Mouse (Mus musculus): ENCODE measurements around the gene Cdc42bpa.

Cdc42bpa gene

DNA sequence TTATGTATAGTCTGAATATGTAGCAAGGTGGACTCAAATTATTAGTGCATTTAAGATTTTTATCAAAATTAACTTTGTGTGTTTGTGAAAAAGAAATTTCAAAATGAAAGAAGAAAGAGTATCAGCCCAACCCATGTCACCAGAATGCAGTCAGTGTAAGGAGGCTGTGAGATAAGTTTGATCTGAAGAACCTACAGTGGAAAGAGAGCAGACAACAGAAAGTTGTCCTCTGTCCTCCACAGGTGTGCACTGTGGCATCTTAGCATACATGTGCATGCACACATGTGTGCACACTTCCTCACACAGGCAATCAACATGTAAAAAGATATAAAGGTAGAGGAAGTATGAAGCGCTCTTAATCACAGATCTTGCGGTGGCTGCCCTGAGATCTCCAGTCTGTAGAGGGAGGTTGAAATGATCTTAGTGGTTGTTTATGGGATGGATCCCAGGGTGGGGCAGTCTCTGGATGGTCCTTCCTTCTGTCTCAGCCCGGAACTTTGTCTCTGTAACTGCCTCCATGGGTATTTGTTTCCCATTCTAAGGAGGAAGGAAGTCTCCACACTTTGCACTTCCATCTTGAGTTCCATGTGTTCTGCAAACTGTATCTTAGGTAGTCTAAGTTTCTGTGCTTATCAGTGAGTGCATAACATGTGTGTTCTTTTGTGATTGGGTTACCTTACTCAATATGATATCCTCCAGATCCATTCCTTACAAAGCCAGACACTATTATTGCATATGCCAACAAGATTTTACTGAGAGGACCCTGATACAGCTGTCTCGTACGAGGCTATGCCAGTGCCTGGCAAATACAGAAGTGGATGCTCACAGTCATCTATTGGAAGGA lies 71.7 kb downstream of the Cdc42bpa start:
- no peak for DNase-seq (ENCODE audit: low spot score in 2 of 2)

DNA sequence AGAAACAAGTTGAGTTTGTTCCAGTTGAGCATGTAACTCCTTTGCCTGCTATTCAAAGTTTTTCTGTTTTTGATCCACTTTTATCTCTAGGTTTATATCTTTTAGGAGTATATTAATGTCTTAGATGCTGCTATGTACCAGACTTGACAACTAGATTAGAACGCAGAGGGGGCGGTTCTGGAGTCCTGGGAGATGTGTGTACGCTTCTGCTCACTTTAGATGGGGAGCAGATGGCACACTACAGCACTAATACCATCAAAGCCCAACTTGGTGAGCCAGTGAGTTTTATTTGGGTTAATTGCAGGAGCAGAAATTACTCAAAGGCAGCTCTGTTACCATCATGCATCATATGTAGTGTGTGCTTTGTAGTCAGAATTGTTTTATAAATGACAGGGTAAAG lies 77.2 kb downstream of the Cdc42bpa start:
- DNase-seq (ENCODE audit: low spot score in 2 of 2): no peak

DNA sequence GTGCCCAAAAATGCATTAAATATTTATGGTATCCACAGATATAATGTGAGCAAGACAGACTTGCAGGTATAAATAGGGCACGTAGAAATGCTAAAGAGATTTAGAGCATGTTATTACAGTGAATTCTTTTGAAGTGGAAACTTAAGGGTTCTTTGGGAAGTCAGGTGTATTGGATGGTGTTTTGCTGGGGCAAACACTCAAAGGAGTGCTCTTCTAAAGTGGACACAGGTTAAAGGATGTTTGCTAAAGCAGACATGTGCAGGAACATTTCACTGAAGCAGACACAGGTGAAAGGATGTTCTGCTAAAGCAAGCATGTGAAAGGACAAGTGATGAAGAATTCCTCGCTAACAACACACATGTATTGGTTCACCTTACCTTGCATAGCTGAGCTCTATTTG lies 83.9 kb downstream of the Cdc42bpa start:
- no peak for DNase-seq (ENCODE audit: low spot score in 2 of 2)

DNA sequence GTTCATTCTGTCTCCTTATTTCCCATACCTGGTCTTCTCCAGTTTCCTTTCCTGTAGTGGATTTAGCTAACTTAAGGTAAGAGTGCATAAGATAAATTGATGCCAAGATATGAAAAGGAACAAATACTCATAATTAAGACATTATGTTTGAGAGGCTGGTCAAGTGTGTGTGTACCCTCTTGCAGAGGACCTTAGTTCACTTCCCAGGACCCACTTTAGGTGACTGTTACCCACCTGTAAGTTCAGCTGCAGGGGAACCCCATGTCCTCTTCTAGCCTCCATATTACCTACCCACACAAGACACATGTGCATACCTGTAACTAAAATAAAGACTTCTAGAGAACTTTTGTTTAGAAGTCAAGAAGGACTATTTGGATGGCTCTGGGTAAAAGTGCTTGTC lies 84.9 kb downstream of the Cdc42bpa start:
- DNase-seq (ENCODE audit: low spot score in 2 of 2): no peak

DNA sequence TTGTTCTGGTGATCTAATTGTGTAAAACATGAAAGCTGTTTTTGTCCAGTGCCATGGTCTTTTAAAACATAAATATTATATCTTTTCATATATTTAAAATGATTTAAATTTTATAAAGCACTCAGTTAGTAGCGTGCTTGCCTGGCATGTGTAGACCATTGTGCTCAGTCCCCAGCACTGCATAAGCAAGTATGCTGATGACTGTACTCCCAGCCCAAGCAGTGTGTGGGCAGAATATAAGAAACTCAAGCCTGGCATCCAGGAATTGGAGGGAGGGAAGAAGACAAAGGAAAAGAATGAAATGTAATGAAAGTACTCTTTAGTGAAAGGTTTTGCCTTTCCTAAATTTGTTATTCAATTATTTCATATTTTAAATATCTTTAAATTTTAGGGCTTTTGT lies 128.9 kb downstream of the Cdc42bpa start:
- no peak for DNase-seq (ENCODE audit: low spot score in 2 of 2)

DNA sequence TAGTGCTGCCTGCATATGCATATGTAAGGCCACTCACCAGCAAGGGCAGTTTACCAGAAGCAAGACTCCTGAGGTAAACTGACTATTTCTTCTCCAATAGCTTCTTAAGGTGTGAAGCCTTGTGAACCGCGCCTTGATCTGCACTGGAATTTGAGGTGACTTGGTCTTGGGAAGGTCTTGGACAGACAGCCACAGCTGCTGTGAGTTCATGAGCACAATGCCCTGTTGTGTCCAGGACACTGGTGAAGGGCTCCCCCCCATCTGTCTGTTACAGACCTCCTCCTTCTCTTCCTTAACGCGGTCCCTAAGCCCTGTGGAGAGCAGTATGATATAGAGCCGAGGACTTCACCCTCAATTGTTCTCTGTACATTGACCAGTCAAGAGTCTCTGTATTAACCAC lies 138.2 kb downstream of the Cdc42bpa start:
- DNase-seq (ENCODE audit: low spot score in 2 of 2): no peak

DNA sequence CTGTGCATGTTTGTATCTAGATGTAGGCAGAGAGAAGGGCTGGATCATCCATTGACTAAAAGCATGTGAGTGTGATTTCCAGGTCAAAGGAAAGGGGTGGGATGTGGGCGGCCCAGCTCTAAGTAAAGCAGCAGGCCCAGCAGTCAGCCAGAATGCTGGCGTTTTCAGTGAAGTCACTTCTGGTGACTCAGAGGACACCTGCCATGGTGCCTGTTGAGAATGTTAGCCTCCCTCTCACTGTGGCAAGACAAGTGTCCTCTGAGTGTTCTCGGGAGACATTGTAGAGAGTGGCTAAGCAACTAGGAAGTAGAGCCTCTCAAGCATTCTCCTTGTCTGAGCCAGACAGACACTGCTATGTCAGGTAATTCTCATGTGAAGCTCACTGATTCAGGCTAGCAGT lies 144.3 kb downstream of the Cdc42bpa start:
- no peak for DNase-seq (ENCODE audit: low spot score in 2 of 2)

DNA sequence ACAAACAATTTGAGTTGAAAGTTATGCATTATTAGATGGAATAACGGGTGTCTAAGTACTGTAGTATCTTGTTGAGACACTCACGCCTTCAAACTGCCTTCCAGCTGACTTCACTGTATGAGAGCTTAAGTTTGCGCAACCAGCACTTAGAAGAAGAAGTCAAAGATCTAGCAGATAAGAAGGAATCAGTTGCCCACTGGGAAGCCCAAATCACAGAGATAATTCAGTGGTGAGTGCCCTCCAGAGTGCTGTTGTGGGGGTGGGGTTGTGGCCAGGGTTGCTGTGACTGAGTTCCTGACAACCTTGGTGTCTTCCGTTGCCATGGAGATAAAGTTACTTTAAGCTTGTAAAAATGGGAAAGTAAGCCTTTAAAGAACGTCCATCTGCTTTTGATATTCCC lies 148.8 kb downstream of the Cdc42bpa start:
- DNase-seq (ENCODE audit: low spot score in 2 of 2): no peak

DNA sequence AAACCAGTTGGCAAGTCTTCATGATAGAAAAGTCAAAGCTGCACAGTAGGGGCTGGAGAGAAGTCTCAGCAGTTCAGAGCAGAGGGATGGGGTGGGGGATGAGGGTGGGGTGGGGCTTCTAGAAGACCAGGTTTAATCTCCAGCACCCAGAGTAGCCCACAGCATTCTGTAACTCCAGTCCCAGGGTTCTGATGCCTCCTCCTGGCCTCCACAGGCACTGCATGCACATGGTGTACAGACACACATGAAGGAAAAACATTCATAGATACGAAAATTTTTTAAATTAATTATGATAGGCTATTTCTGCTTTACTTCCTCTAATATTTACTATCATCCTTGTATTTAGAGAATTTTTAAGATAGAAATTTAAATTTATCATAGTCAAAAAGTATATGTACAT lies 156.3 kb downstream of the Cdc42bpa start:
- no peak for DNase-seq (ENCODE audit: low spot score in 2 of 2)

DNA sequence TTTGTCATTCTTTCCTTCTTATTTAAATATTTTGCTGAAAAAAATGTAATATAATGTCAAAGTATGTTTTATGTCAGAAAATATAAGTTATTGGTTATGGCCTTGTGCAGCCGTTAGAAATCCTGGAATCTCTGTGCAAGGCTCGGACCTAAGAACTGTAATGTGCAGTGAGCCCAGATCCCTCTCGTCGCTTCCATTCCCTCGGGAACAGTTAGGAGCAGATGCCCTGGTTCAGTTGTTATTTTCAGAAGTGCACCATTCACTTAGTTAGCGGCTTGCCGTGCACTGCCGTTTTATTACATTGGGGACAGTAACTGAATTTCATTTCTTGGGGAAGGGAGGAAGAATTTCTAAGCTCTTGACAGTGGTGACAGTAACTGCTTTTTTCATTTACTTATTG lies 158.0 kb downstream of the Cdc42bpa start:
- DNase-seq (ENCODE audit: low spot score in 2 of 2): no peak

DNA sequence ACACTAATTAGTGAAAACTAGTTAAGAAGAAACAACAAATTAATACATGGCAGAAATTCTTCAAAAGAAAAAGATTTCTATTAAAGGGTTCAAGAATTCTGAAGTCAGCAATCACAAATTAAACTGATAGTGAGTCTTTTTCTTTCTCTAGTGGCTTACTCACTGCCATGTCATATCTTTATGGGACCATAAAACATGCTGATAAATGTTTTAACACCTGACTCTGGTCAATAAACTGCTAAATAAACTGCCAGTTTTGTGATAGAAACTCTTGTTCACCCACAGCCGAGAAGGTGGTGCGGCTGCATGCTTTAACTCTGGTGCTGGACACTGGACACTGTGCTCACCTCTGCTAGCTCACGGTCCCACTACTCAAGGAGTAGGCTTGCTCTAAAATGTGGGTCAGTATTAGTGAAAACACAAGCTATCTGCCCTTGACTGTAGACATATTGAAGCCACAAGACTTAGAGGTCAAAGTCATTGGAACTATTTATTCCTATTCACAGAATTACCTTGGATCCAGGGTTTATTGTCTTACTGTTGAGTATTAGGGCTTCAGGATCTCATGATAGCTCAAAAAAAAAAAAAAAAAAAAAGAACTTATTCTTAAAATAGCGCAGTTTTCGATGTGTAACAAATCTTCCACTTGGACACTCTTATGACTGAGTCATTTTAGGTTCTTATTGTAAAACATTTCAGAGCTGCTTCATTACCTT lies 168.0 kb downstream of the Cdc42bpa start:
- no peak for DNase-seq (ENCODE audit: low spot score in 2 of 2)

DNA sequence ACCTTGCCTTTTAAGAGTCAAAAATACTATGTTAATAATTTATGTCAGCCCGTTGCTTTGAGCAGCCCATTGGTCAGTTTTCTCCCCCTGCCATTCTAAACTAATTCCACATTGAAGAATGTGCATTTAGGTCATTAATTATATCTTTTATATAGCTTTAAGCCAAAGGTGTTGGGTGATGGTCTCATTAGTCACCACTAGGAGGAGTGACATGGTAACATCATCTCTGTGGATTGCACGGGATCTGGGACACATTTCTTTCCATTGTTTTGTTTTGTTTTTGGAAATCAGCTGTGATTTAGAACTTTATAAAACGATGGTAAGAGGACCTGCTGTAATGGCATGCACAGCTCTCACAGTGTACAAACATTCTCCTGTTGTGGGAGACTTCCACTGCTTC lies 171.1 kb downstream of the Cdc42bpa start:
- no peak for DNase-seq (ENCODE audit: low spot score in 2 of 2)

DNA sequence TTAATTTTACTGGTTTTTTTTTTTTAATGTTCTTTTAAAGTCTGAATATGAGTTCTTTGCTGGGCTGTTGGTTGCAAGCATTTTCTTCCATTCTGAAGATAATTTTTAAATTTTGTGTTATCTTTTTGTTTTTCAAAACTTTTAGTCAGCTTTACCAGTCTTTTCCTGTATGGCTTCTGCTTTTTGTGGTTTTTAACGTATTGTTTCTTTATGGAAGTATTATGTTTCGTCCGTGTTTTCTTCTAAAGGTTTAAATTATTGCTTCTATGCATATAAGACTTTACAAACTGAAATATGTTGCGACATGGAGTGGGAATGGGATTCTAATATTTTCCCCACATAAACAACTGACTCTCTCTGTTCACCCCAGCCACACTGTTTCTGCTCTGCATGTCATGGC lies 171.9 kb downstream of the Cdc42bpa start:
- no peak for DNase-seq (ENCODE audit: low spot score in 2 of 2)

DNA sequence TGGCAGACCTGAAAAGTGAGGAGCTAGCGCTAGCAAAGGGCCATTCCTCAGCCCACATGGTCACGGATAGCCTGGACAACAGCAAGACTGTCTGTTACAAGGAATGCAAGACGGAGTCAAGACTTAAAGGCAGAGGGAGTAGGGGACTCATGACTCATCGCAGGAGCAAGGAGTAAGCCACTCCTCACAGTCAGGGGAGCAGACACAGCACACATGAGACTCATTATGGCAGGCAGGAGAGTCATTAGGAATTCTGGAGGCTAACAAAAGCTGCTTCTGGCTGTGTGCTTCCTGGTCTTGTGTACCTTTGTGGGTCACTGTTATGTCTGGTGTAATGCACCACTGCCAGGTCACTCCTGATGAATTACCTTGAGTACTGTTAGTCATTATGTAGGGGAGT lies 178.9 kb downstream of the Cdc42bpa start:
- no peak for DNase-seq (ENCODE audit: low spot score in 2 of 2)

DNA sequence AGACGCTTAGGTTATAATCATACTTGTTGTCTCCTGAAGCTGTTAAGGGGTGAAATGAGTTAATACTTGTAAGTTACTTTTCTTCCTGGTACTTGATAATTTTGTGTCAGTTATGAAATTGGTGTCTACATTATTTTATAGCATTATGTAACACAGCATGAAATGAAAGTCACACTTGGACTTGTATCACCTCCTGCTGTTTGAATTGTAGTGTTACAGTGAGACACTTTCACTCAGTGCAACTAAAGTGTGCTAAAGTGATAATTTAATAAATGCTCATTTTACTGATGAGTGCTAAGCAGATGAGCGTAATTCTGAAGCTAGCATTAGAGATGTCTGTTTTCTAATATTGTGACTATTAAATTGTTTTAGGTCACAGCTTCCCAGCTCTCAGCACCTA lies 180.7 kb downstream of the Cdc42bpa start:
- no peak for DNase-seq (ENCODE audit: low spot score in 2 of 2)

DNA sequence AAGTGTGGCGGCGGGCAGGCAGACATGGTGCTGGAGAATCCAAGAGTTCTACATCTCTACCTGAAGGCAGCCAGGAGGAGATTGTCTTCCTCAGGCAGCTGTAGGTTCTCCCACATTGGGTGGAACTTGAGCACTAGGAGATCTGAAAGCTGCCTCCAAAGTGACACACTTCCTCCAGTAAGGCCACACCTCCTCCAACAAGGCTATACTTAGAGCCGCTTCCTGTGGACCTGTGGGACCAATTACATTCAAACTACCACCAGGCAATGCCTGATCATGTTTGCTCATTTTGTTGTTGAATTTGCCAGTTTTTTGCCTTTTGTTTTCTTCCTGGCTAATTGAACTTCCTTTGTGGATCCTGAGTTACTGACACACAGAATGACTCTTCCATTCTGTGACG lies 187.8 kb downstream of the Cdc42bpa start:
- DNase-seq (ENCODE audit: low spot score in 2 of 2): no peak

DNA sequence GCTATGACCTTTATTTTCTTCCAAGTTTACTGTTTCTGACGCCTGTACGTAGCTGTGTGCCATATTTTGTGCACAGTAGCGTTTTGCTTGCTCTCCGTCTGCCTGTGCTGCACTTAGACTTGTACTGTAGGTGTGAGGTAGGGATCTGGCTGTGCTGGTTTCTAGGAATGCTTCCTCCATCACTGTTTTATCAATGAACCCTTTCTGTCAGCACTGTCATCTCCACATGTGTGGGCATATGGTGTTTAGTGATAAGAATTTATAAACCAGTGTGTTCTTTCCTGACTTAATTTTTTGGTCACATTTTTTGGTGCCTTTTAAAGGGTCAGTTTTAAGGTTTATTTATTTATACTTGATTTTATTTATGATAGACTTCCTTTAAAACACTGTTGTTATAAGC lies 188.3 kb downstream of the Cdc42bpa start:
- DNase-seq (ENCODE audit: low spot score in 2 of 2): no peak

DNA sequence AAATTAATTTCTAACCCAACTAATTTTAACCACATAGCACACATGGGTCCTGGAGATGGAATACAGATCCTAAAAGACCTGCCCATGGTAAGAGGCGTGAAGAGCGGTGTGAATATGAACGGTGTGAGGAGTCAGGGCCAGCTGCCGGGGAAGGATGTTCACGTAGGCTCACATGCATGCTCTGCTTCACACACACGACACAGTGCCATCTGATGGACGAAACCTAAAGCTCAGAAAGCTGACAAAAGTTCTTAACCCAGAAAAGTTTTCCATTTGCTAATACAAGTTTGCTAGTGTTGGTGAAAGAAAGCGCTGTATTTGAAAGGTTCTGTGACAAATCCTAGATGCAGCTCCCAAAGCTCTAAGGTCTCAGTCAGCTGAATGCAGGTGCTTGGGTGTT lies 190.9 kb downstream of the Cdc42bpa start:
- no peak for DNase-seq (ENCODE audit: low spot score in 2 of 2)

DNA sequence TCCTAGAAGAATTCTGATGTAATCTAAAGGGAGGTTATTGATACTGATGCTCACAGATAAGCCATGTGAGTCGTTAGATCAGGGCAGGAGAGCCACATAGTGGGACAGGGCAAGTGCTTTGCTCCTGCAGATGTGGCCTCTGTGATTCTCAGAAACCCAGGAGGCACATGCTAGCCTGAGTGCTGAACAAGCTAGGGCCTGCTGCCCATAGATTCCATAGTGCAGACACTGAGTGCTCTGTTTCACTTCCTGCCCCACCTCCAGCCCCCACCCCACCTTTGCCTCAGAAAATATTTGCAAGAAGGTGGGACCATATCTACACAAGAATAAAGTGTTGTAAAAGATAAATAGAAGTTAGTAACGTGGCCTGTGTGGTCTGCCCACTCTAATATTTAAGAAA lies 198.4 kb downstream of the Cdc42bpa start:
- DNase-seq (ENCODE audit: low spot score in 2 of 2): no peak

DNA sequence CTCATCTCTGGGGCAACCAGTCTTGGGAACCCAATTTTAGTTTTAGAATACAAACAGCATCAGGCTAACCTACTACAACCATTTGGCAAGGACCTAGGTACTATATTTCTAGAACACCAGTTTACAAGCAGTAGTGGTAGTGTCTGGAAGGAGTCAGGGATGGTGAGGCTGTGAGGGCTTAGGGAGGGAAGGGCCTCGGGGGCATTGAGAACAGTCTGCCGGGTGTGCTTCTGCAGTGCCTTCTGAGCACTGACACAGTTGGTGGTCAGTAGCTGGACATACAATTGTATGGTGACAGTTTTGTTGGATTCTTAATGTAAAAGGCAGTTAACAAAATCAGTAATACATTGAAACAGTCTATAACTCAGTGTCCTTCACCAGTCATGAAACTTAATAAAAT lies 200.3 kb downstream of the Cdc42bpa start:
- no peak for DNase-seq (ENCODE audit: low spot score in 2 of 2)

DNA sequence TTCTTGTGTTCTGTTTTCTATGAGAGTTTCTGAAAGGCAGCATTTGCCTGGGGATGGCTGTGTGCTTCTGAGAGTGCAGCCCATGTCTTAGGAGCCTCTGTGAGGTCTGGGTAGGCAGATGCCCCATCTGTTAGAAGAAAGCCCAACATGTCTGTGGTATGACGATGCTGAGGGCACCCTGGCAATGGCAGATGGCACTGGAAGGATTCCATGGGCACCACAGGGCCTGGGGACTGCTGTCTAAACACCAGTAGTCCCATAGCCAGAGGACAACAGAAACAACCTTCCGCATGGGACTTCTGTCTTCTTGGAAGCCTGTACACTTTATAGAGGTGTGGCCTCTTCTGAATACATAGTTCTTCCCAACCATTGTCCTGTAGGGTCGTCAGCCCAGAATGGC lies 200.9 kb downstream of the Cdc42bpa start:
- no peak for DNase-seq (ENCODE audit: low spot score in 2 of 2)

DNA sequence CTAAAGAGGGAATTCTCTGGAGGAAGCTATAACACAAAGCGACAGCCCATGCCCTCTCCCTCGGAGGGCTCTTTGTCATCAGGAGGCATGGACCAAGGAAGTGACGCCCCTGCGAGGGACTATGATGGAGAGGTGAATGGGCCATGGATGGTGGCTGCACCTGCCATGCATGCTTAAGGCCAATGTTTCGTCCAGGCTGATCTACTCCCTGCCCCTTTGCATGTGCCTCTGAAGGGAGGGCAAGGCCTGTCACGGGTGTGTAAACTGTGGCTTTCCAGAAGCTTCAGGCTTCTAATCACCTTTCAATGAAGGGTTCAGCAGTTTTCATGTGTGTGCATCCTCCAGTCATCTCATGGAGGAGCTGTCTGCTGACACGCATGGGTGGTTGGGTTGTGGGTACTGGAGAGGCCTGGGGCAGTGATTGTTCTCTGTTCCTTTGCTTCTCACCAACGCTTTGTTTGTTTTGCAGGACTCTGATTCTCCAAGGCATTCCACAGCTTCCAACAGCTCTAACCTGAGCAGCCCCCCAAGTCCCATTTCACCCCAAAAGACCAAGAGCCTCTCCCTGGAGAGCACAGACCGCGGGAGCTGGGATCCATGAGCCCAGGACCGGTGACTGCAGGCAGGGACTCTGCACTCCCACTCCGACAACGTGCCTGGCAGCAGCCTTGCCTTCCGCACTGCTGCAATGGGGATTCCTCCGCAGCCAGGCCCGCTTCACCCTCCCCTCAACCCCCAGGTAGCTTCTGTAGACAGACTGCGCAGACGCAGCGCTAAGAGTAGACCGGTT lies 201.5 kb downstream of the Cdc42bpa start:
- DNase-seq (ENCODE audit: low spot score in 2 of 2): peak in 1 of 2 experiments; percentile 14

DNA sequence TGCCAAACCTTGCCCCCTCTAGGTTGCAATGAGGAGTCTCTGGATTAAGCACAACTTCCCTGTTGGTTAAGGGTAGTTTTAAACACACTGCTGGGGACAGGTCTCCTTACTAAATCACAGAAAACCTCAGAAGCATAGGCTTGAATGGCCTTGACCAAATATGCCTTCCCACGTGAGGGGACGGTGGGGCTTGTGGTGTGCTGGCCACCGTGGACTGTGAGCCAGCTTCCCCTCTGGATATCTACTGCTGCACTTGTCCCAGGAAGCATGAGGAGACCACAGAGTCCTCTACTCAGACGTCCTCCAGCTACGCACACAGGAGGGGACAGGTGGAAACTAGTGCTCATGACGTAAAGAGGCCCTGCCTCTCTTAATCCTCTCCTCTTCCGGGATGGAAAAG lies 202.7 kb downstream of the Cdc42bpa start:
- DNase-seq (ENCODE audit: low spot score in 2 of 2): no peak

Data from urinary bladder, postnatal 4 days (tissue).